23 mouse cellular contexts compared by ENCODE assay signal in genomic region chr5:100462374-100462773, GRCm38 (mm10).
"Had no signal": no experiment of that assay in that cellular context is flagged by ENCODE, and none has a peak within 500 bp of the region (broad histone marks: within the 10 kb centered on the region; RNA-seq: fewer than 3 reads in every experiment).

No protein-coding gene starts in this region.

- H3K4me2 ChIP-seq: limb, embryonic 13.5 days; lung, embryonic 15.5 days; midbrain, embryonic 12.5 days; midbrain, embryonic 15.5 days; neural tube, embryonic 13.5 days; stomach, embryonic 15.5 days had no signal

- H3K27me3 ChIP-seq: limb, embryonic 13.5 days; lung, embryonic 15.5 days; midbrain, embryonic 12.5 days; midbrain, embryonic 15.5 days; neural tube, embryonic 13.5 days; stomach, embryonic 15.5 days had no signal

- DNase-seq: kidney, adult 18-20 months; kidney, adult 9 months; kidney, postnatal 25 days; layer of hippocampus, adult 9-11 months; layer of hippocampus, postnatal 36 days; lung, adult 18-20 months; lung, postnatal 10 days; lung, postnatal 36 days; retina, postnatal 1 day; right cerebral cortex, postnatal 25 days; spleen, adult 18-20 months; thymus, postnatal 25 days had no signal

- H3K27ac ChIP-seq: kidney, postnatal 0 days; layer of hippocampus, adult 2 months; limb, embryonic 10.5 days; limb, embryonic 13.5 days; lung, embryonic 15.5 days; midbrain, embryonic 12.5 days; midbrain, embryonic 15.5 days; neural tube, embryonic 13.5 days; stomach, embryonic 15.5 days had no signal

- H3K9ac ChIP-seq: limb, embryonic 13.5 days; lung, embryonic 15.5 days; midbrain, embryonic 12.5 days; midbrain, embryonic 15.5 days; neural tube, embryonic 13.5 days; stomach, embryonic 15.5 days had no signal

- H3K4me3 ChIP-seq: layer of hippocampus, adult 2 months; limb, embryonic 10.5 days; limb, embryonic 13.5 days; lung, embryonic 15.5 days; midbrain, embryonic 12.5 days; midbrain, embryonic 15.5 days; myocyte; neural tube, embryonic 13.5 days; stomach, embryonic 15.5 days had no signal

- H3K9me3 ChIP-seq: limb, embryonic 10.5 days; limb, embryonic 13.5 days; lung, embryonic 15.5 days; midbrain, embryonic 12.5 days; midbrain, embryonic 15.5 days; neural tube, embryonic 13.5 days; stomach, embryonic 15.5 days had no signal

- ATAC-seq: intestine, embryonic 16.5 days; midbrain, embryonic 15.5 days had no signal

- H3K4me1 ChIP-seq: limb, embryonic 10.5 days; limb, embryonic 13.5 days; lung, embryonic 15.5 days; midbrain, embryonic 12.5 days; midbrain, embryonic 15.5 days; neural tube, embryonic 13.5 days; stomach, embryonic 15.5 days had no signal
